Mouse (Mus musculus) G1E (cell line): ENCODE data around the gene Nccrp1. TPM values are rescaled to one million over a fixed set of nuclear protein-coding genes. Genes with fewer than 3 reads are reported as not detected.

Source experiments
- ATAC-seq: 2 replicates; pipeline ENCODE4 v1.8.0; 2016; ENCODE audit warnings: mild to moderate bottlenecking; ENCODE audit not compliant: insufficient number of reproducible peaks, poor library complexity, low FRiP score, severe bottlenecking; ENCODE audit errors: extremely low read depth
- DNase-seq: peaks from one replicate; pipeline ENCODE4 v3.0.0; 2012; ENCODE audit warnings: low spot score
- H3K27me3 ChIP-seq: 2 replicates; pipeline ENCODE4 v1.6.1; 2012; ENCODE audit warnings: mild to moderate bottlenecking, low read length, inconsistent platforms; ENCODE audit not compliant: insufficient read depth
- H3K36me3 ChIP-seq: replicated peaks from 2 replicates; pipeline ENCODE3; 2012; ENCODE audit warnings: mild to moderate bottlenecking, inconsistent platforms
- H3K4me1 ChIP-seq: 2 replicates; pipeline ENCODE4 v1.6.1; 2012; ENCODE audit warnings: low read depth, low read length, inconsistent platforms, mixed read lengths; ENCODE audit not compliant: insufficient read depth
- H3K4me3 ChIP-seq: 2 replicates; pipeline ENCODE4 v1.5.1; 2012; ENCODE audit warnings: low read depth, mild to moderate bottlenecking, inconsistent platforms, low read length, moderate library complexity, mixed read lengths
- H3K9me3 ChIP-seq: replicated peaks from 2 replicates; pipeline ENCODE4 v1.6.1; 2012; ENCODE audit warnings: inconsistent platforms
- CTCF ChIP-seq: IDR thresholded peaks from 2 replicates; pipeline ENCODE4 v1.5.1; 2012; ENCODE audit warnings: low read depth, low read length, inconsistent platforms, mixed read lengths
- GATA1 ChIP-seq: IDR thresholded peaks from 2 replicates; pipeline ENCODE4 v1.6.1; 2012; ENCODE audit warnings: borderline replicate concordance, low read length, inconsistent platforms, mixed read lengths
- GATA2 ChIP-seq: IDR thresholded peaks from 2 replicates; pipeline ENCODE4 v1.6.1; 2012; ENCODE audit warnings: low read depth, low read length, inconsistent platforms, borderline replicate concordance
- POLR2AphosphoS5 ChIP-seq: IDR thresholded peaks from 2 replicates; pipeline ENCODE4 v1.6.1; 2012; ENCODE audit warnings: low read depth, low read length, inconsistent platforms; ENCODE audit not compliant: insufficient replicate concordance
- TAL1 ChIP-seq: conservative IDR thresholded peaks from 2 replicates; pipeline ENCODE4 v1.6.1; 2012; ENCODE audit warnings: low read depth, low read length, inconsistent platforms, mixed read lengths
- polyA plus RNA-seq: library from polyadenylated mRNA; stranded (reverse); fragments of >175 nt; gene quantifications from 2 replicates; pipeline ENCODE4 v1.2.3, GENCODE M21; 2012
- total RNA-seq, 2 experiments: library from RNA; stranded (forward) in 1 of 2; stranded (reverse) in 1 of 2; fragments of 200-1000 nt in 1 of 2; fragments of >200 nt in 1 of 2; fragmentation: Nextera tagmentation in 1 of 2; gene quantifications; 2 replicates each; pipeline ENCODE4 v1.2.3; 2014 to 2017

Gene Nccrp1
- total and polyA plus RNA-seq, 3 experiments: 0.07 TPM; not detected in 2

- H3K9me3 ChIP-seq: no peaks in the 10 kb centered on the region
- ATAC-seq (no peak), DNase-seq (no peak)
- H3K4me3 ChIP-seq: peak overlapping the region; percentile 45; the same call in 1 of the 2 replicates
- TF ChIP-seq GATA2: no peak
- no peak for TF ChIP-seq POLR2AphosphoS5
- no peak for TF ChIP-seq CTCF
- TF ChIP-seq GATA1: no peak
- TF ChIP-seq TAL1: no peak
- no peaks in the 10 kb centered on the region for H3K27me3 ChIP-seq
- H3K4me1 ChIP-seq: peaks cover 93% of the 10 kb centered on the region
- peaks cover 68% of the 10 kb centered on the region for H3K36me3 ChIP-seq
Measured at GRCm38 (mm10) chr7:28585001-28585400, 37.9 kb upstream of the Nccrp1 start.

DNA sequence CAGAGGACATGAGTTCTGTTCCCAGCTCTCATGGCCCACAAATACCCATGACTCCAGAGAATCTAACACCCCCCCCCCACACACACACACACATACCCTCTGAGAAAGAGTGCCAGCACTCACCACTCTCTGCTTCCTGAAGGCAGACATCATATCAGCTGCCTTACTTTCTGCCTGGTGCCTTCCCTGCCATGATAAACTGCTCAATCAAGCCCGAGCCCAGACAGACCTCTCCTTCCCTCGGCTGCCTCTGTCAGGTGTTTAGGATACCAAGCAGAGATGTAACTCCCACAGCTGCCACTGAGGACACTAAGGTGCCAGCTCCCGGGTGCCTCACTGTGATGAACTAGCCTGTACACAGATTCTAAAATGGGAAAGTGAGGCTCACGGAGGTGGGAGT is 37.4 kb upstream of the Nccrp1 start:
- no peak for DNase-seq
- H3K36me3 ChIP-seq: peaks cover 68% of the 10 kb centered on the region
- no peak for ATAC-seq
- TF ChIP-seq GATA1: no peak
- no peak for TF ChIP-seq TAL1
- no peak for TF ChIP-seq CTCF
- TF ChIP-seq GATA2: no peak
- TF ChIP-seq POLR2AphosphoS5: no peak
- peak overlapping the region; percentile 63; the same call in 1 of the 2 replicates for H3K4me3 ChIP-seq
- no peaks in the 10 kb centered on the region for H3K9me3 ChIP-seq
- no peaks in the 10 kb centered on the region for H3K27me3 ChIP-seq
- peaks cover 93% of the 10 kb centered on the region for H3K4me1 ChIP-seq

- DNase-seq: peak; percentile 47
- Histone ChIP-seq H3K36me3 (peaks cover 69% of the 10 kb centered on the region), H3K9me3 (no peaks in the 10 kb centered on the region), H3K27me3 (no peaks in the 10 kb centered on the region), H3K4me1 (peaks cover 94% of the 10 kb centered on the region), H3K4me3 (peak overlapping the region; percentile 63; the same call in 1 of the 2 replicates)
- TF ChIP-seq POLR2AphosphoS5 (no peak), CTCF (no peak), TAL1 (no peak), GATA1 (no peak), GATA2 (no peak)
- no peak for ATAC-seq
Measured at GRCm38 (mm10) chr7:28583570-28584344, 36.7 kb upstream of the Nccrp1 start.

DNA sequence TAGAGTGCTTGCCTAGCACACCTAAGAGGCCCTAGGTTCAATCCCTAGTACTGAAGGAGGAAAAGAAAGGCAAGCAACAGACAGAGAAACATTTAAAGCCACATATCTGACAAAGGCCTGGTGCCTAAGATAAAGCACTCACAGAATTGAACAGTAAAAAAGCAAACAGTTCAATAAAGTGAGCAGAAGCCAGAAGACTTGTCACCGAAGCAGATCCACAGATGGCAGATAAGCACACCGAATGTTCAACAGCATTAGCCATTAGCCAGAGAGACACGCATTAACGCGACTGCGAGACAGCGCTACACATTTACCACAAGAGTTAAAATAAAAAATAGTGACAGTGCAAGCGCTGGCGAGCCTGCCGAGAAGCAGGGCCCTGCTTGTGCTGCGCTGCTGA is 35.8 kb upstream of the Nccrp1 start:
- ATAC-seq: peak; percentile 52; the same call in 1 of the 2 replicates
- DNase-seq: peak; percentile 52

DNA sequence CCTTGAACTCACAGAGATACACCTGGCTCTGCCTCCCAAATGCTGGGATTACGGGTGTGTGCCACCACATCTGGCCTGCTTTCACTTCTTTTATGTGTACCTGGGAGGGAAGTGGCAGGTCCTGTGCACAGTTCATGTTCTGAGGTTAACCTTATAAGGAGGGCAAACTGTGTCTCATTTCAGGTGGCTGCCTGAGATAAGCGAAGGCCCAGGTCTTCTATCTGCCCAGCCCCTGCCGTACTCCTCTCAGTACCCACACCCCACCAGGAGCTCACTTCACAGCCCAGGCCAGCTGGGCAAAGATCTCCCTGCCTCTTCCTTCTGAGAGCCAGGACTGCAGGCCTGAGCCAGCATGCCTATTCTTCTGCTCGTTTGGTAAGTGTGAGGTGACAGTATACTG is 34.7 kb upstream of the Nccrp1 start:
- DNase-seq (peak; percentile 67), ATAC-seq (peak; percentile 59)
- Histone ChIP-seq H3K36me3 (peaks cover 69% of the 10 kb centered on the region), H3K4me3 (peak overlapping the region; percentile 55; the same call in 1 of the 2 replicates), H3K27me3 (no peaks in the 10 kb centered on the region), H3K9me3 (no peaks in the 10 kb centered on the region), H3K4me1 (peaks cover 99% of the 10 kb centered on the region)
- no peak for TF ChIP-seq GATA1
- TF ChIP-seq TAL1: peak; percentile 82

More for the DNA sequence above, 35.8 kb upstream of the Nccrp1 start:
- Histone ChIP-seq H3K9me3 (no peaks in the 10 kb centered on the region), H3K4me3 (peak overlapping the region; percentile 63; the same call in 1 of the 2 replicates), H3K36me3 (peaks cover 70% of the 10 kb centered on the region), H3K27me3 (no peaks in the 10 kb centered on the region), H3K4me1 (peaks cover 99% of the 10 kb centered on the region)
- peak; percentile 69 for TF ChIP-seq TAL1
- TF ChIP-seq CTCF: no peak
- no peak for TF ChIP-seq POLR2AphosphoS5
- no peak for TF ChIP-seq GATA1
- peak; percentile 46; the same call in 1 of the 2 replicates for TF ChIP-seq GATA2

DNA sequence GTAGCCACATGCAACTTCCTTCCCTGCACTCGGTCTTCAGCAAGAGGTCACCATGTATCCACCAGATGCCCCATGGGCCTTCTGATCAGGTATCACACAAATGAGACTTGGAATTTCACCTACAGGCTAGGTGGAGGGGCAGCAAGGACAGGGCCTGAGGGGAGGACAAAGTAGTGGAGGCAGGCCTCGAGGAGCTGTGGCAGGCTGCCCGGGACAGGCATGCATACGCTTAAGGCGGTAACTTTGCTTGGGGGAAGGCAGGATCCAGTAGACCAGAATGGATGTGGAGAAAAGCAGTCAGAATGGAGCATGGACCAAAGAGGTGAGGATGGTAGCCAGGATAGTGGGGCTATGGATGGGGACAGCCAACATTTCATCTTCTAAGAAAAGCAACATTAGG is 32.8 kb upstream of the Nccrp1 start:
- peaks cover 99% of the 10 kb centered on the region for H3K4me1 ChIP-seq
- H3K36me3 ChIP-seq: peaks cover 71% of the 10 kb centered on the region
- no peak for TF ChIP-seq GATA1
- no peak for TF ChIP-seq POLR2AphosphoS5
- H3K9me3 ChIP-seq: no peaks in the 10 kb centered on the region
- ATAC-seq: no peak
- no peaks in the 10 kb centered on the region for H3K27me3 ChIP-seq
- peak overlapping the region; percentile 24; the same call in 1 of the 2 replicates for H3K4me3 ChIP-seq
- DNase-seq: no peak
